Mouse (Mus musculus): ENCODE data around the gene Arfrp1. TPM values are rescaled to one million over a fixed set of nuclear protein-coding genes. Genes with fewer than 3 reads are reported as not detected.

The Arfrp1 gene
- total RNA-seq, 2 experiments from 2014 or later = 43.6 to 48.9 TPM

Other genes with a start within 250 kb of the Arfrp1 start
- 10 to 100 TPM; 12.8 to 13.5 TPM for gene Kcnq2, start 230.1 kb downstream of the Arfrp1 start, total RNA-seq (2021)
- 10 to 100 TPM; 76.3 to 76.6 TPM for gene Eef1a2, start 208.4 kb downstream of the Arfrp1 start, total RNA-seq (2021)
- gene Ppdpf, start 178.2 kb downstream of the Arfrp1 start, total RNA-seq (2021) = 10 to 100 TPM; 91.2 to 93.3 TPM
- gene Ptk6, start 162.6 kb downstream of the Arfrp1 start, total RNA-seq (2021) = not detected
- gene Srms, start 152.2 kb downstream of the Arfrp1 start, total RNA-seq (2021) = under 1 TPM; 0.20 to 0.85 TPM
- gene Fndc11, start 145.4 kb downstream of the Arfrp1 start, total RNA-seq (2021) = under 1 TPM; 0.25 to 0.28 TPM
- gene Helz2, start 123.4 kb downstream of the Arfrp1 start, total RNA-seq (2021) = 10 to 100 TPM; 16.7 to 17.1 TPM
- 10 to 100 TPM; 27.9 to 30.8 TPM for gene Gmeb2, start 77.4 kb downstream of the Arfrp1 start, total RNA-seq (2021)
- gene Stmn3, start 50.9 kb downstream of the Arfrp1 start, total RNA-seq (2021) = 10 to 100 TPM; 32.2 to 45.5 TPM
- gene Rtel1, start 45.7 kb downstream of the Arfrp1 start, total RNA-seq (2021) = 10 to 100 TPM; 65.6 to 69.4 TPM
- gene Zgpat, start 476 bp downstream of the Arfrp1 start, total RNA-seq (2021) = 10 to 100 TPM; 37.0 to 42.4 TPM
- 10 to 100 TPM; 21.8 to 28.4 TPM for gene Lime1, start 14.7 kb upstream of the Arfrp1 start, total RNA-seq (2021)
- 10 to 100 TPM; 27.3 to 28.4 TPM for gene Zbtb46, start 94.0 kb upstream of the Arfrp1 start, total RNA-seq (2021)
- gene Abhd16b, start 127.8 kb upstream of the Arfrp1 start, total RNA-seq (2021) = not detected
- 100 to 1,000 TPM; 120 to 121 TPM for gene Tpd52l2, start 131.7 kb upstream of the Arfrp1 start, total RNA-seq (2021)
- gene Dnajc5, start 155.1 kb upstream of the Arfrp1 start, total RNA-seq (2021) = 100 to 1,000 TPM; 120 to 131 TPM
- gene Uckl1, start 219.5 kb upstream of the Arfrp1 start, total RNA-seq (2021) = 100 to 1,000 TPM; 106 to 113 TPM
- 10 to 100 TPM; 72.3 to 73.4 TPM for gene Prpf6, start 226.5 kb upstream of the Arfrp1 start, total RNA-seq (2021)
- gene Zfp512b, start 227.4 kb upstream of the Arfrp1 start, total RNA-seq (2021) = 100 to 1,000 TPM; 141 to 143 TPM
- 10 to 100 TPM; 23.8 to 25.5 TPM for gene Samd10, start 233.8 kb upstream of the Arfrp1 start, total RNA-seq (2021)

Data from adrenal gland, postnatal 4 days (tissue).